Mouse (Mus musculus) liver, embryonic 16.5 days (tissue): ENCODE measurements around the gene Zbtb38. TPM values are rescaled to one million over a fixed set of nuclear protein-coding genes. Genes with fewer than 3 reads are reported as not detected.

Experiments used
- ATAC-seq: fragments of 200-750 bp; cut with Nextera tagmentation; 2 replicates; pipeline ENCODE4 v1.8.0; 2017; ENCODE audit warnings: low read depth, mild to moderate bottlenecking, moderate number of reproducible peaks, moderate library complexity
- H3K27ac ChIP-seq: fragments of 300-500 bp; sonication (generic); 2 replicates; pipeline ENCODE4 v1.5.1; 2014; ENCODE audit warnings: mild to moderate bottlenecking, low read length
- H3K27me3 ChIP-seq: fragments of 300-500 bp; sonication (generic); 2 replicates; pipeline ENCODE4 v1.6.1; 2014; ENCODE audit warnings: low read depth, low read length, mixed read lengths; ENCODE audit not compliant: control insufficient read depth, insufficient read depth
- H3K36me3 ChIP-seq: fragments of 300-500 bp; sonication (generic); 2 replicates; pipeline ENCODE4 v1.6.1; 2014; ENCODE audit warnings: mild to moderate bottlenecking; ENCODE audit not compliant: control insufficient read depth, insufficient read depth
- H3K4me1 ChIP-seq: fragments of 300-500 bp; sonication (generic); 2 replicates; pipeline ENCODE4 v1.6.1; 2014; ENCODE audit warnings: low read depth, low read length, mixed read lengths; ENCODE audit not compliant: control insufficient read depth
- H3K4me2 ChIP-seq: fragments of 300-500 bp; sonication (generic); 2 replicates; pipeline ENCODE4 v1.6.1; 2014; ENCODE audit warnings: low read depth, low read length, mixed read lengths
- H3K4me3 ChIP-seq: fragments of 300-500 bp; sonication (generic); 2 replicates; pipeline ENCODE4 v1.5.1; 2014; ENCODE audit warnings: low read depth, mild to moderate bottlenecking, low read length
- H3K9ac ChIP-seq: fragments of 300-500 bp; sonication (generic); 2 replicates; pipeline ENCODE4 v1.6.1; 2014; ENCODE audit warnings: low read depth, low read length
- H3K9me3 ChIP-seq: fragments of 300-500 bp; sonication (generic); replicated peaks from 2 replicates; pipeline ENCODE4 v1.6.1; 2016; ENCODE audit warnings: low read length; ENCODE audit not compliant: control insufficient read depth
- WGBS: fragments of 180-500 bp; shearing (Covaris S2); extraction: QIAGEN DNeasy Blood & Tissue Kit; methylation state at CpG from one replicate; pipeline ENCODE4 v1.1.7; 2014; ENCODE audit not compliant: insufficient replicate concordance; 5-methylcytosine and 5-hydroxymethylcytosine counted together
- polyA plus RNA-seq: library from polyadenylated mRNA; unstranded; fragments of >200 nt; fragmentation: Nextera tagmentation; extraction: Ambion mirVana; gene quantifications from 2 replicates; pipeline ENCODE4 v1.2.1, GENCODE M21; 2015

Gene Zbtb38
- polyA plus RNA-seq, 1 experiment from 2014 or later: 5.3 TPM

GRCm38 (mm10) chr9:96635899-96636298, 116.7 kb downstream of the Zbtb38 start:
- peaks cover 10% of the 10 kb centered on the region for H3K4me1 ChIP-seq
- no peak overlapping the region for H3K9ac ChIP-seq
- H3K27me3 ChIP-seq: peaks cover 13% of the 10 kb centered on the region
- no peak overlapping the region for H3K4me3 ChIP-seq
- H3K4me2 ChIP-seq: no peak overlapping the region
- 56% methylated on average over 3 of the region's 3 CpGs for WGBS
- H3K27ac ChIP-seq: no peak overlapping the region
- ATAC-seq: no peak
- H3K9me3 ChIP-seq: no peaks in the 10 kb centered on the region
- no peaks in the 10 kb centered on the region for H3K36me3 ChIP-seq

- peaks cover 13% of the 10 kb centered on the region for H3K4me1 ChIP-seq
- 57% methylated on average over 6 of the region's 6 CpGs for WGBS
- no peak overlapping the region for H3K27ac ChIP-seq
- no peak overlapping the region for H3K4me3 ChIP-seq
- ATAC-seq: no peak
- H3K36me3 ChIP-seq: no peaks in the 10 kb centered on the region
- no peak overlapping the region for H3K4me2 ChIP-seq
- peaks cover 18% of the 10 kb centered on the region for H3K27me3 ChIP-seq
- no peak overlapping the region for H3K9ac ChIP-seq
- no peaks in the 10 kb centered on the region for H3K9me3 ChIP-seq
Observed at GRCm38 (mm10) chr9:96635176-96635575, 117.5 kb downstream of the Zbtb38 start.

GRCm38 (mm10) chr9:96633771-96634170, 118.9 kb downstream of the Zbtb38 start:
- H3K4me1 ChIP-seq: peaks cover 13% of the 10 kb centered on the region
- H3K9ac ChIP-seq: no peak overlapping the region
- H3K9me3 ChIP-seq: no peaks in the 10 kb centered on the region
- H3K36me3 ChIP-seq: no peaks in the 10 kb centered on the region
- peaks cover 22% of the 10 kb centered on the region for H3K27me3 ChIP-seq
- H3K4me3 ChIP-seq: no peak overlapping the region
- ATAC-seq: no peak
- WGBS: 50% methylated on average over 2 of the region's 2 CpGs
- H3K4me2 ChIP-seq: no peak overlapping the region
- H3K27ac ChIP-seq: no peak overlapping the region

Other genes with a start within 250 kb of the Zbtb38 start
- not detected in 2 replicates for gene Gm28729, start 227.6 kb downstream of the Zbtb38 start, polyA plus RNA-seq
- gene Rasa2, start 121.2 kb downstream of the Zbtb38 start, polyA plus RNA-seq: 2.2 and 2.6 TPM in 2 replicates
- 4.6 and 6.3 TPM in 2 replicates for gene Pxylp1, start 139.8 kb upstream of the Zbtb38 start, polyA plus RNA-seq